Mouse (Mus musculus) kidney, adult 2 months (tissue): ENCODE data around the gene Car11.

Experiments used
- CTCF ChIP-seq: fragments of 200-500 bp; conservative IDR thresholded peaks from 2 replicates; pipeline ENCODE4 v1.5.1; 2011; ENCODE audit warnings: low read depth, mild to moderate bottlenecking, control low read depth, low read length, moderate library complexity, mixed read lengths; ENCODE audit not compliant: insufficient read depth, insufficient read length
- POLR2A ChIP-seq: fragments of 200-500 bp; IDR thresholded peaks from one replicate; pipeline ENCODE4 v1.6.1; 2011; ENCODE audit warnings: low read depth, low read length, control low read depth

DNA sequence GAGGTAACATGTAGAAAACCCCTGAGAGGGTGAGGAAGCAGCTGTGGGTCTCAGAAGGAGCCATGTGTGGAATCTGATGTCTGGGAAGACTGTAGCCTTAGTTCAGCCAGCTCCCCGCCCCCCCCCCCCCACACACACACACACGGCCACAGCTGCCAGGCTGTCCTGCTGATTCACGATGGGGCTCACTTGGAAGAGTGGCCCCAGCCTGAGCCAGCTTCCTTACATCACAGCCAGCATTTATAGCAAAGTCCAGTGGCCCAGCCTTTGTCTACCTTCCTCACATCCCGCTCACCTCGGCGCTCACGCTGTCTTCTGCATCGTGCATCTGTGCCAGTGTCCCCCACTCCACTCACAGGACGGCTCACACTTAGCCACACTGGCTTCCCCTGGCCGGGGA lies 49.8 kb downstream of the Car11 start:
- TF ChIP-seq CTCF (no peak), POLR2A (no peak)
